Mouse (Mus musculus): ENCODE measurements around the gene Gm11554.
"Not testable (repeated sequence)": the region's sequence is repeated elsewhere in the genome, so short reads cannot be mapped to it uniquely, and the experiment has no call there.

DNA sequence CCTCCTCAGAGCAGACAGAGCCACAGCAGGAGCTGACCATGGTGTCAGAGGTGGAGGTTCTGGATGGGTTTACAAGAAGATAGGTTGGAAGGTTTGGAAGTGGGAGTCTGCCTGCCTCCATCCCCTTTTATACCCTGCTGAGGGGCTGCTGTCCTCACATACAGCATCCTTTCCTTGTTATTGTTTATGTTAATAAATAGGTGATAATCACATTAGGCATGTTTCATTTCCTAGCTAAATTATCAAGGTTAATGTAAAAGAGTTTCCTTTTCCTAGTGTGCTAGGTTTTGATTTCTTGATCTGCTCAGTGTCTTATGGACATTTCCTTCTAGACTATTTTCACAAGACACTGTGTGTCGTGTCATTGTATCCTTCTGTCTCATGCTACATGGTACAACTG is at the start of gene Gm11554:
- TF ChIP-seq BHLHE40 (IDR thresholded peaks at IDR 0.05; ENCODE audit: low read depth, low read length); POLR2A (IDR thresholded peaks at IDR 0.05; ENCODE audit: low read depth, low read length); MAZ (IDR thresholded peaks at IDR 0.05; ENCODE audit: low read depth, low read length); CTCF (conservative IDR thresholded peaks at IDR 0.05 in 1 of 2, IDR thresholded peaks at IDR 0.05 in 1 of 2; ENCODE audit: low read depth in 2 of 2, low read length in 2 of 2); RCOR1 (conservative IDR thresholded peaks at IDR 0.05; ENCODE audit: low read depth, low read length); CHD2 (IDR thresholded peaks at IDR 0.05; ENCODE audit: low read length): not testable (repeated sequence)
